Mouse (Mus musculus) liver, adult 2 months (tissue): ENCODE data around the gene Tmem255a. TPM values are rescaled to one million over a fixed set of nuclear protein-coding genes. Genes with fewer than 3 reads are reported as not detected.
A peak's percentile ranks its signal among the peaks of the same experiment; 100 is the strongest.

Experiments
- DNase-seq: peaks from one replicate; pipeline ENCODE4 v3.0.0-alpha.2; 2011; ENCODE audit warnings: low read depth, low spot score; ENCODE audit errors: extremely low read depth
- H3K27ac ChIP-seq: fragments of 200-500 bp; replicated peaks from 2 replicates; pipeline ENCODE4 v1.5.1; 2012; ENCODE audit warnings: low read depth, mild to moderate bottlenecking, control low read depth, inconsistent platforms, low read length; ENCODE audit not compliant: insufficient read depth
- H3K27me3 ChIP-seq: fragments of 200-500 bp; 2 replicates; pipeline ENCODE4 v1.6.1; 2012; ENCODE audit warnings: mild to moderate bottlenecking, moderate library complexity, low read length, inconsistent platforms; ENCODE audit not compliant: control insufficient read depth, insufficient read depth
- H3K36me3 ChIP-seq: fragments of 200-500 bp; 2 replicates; pipeline ENCODE4 v1.6.1; 2012; ENCODE audit warnings: low read length, inconsistent platforms; ENCODE audit not compliant: control insufficient read depth, insufficient read depth
- H3K4me1 ChIP-seq: fragments of 200-500 bp; 2 replicates; pipeline ENCODE4 v1.6.1; 2011; ENCODE audit warnings: low read length; ENCODE audit not compliant: control insufficient read depth, insufficient read depth
- H3K4me3 ChIP-seq: fragments of 200-500 bp; 2 replicates; pipeline ENCODE4 v1.5.1; 2011; ENCODE audit warnings: low read depth, mild to moderate bottlenecking, control low read depth, low read length, moderate library complexity; ENCODE audit not compliant: insufficient read depth
- H3K79me2 ChIP-seq: fragments of 200-500 bp; 2 replicates; pipeline ENCODE4 v1.6.1; 2012; ENCODE audit warnings: inconsistent platforms, mild to moderate bottlenecking, low read length, moderate library complexity; ENCODE audit not compliant: control insufficient read depth, insufficient read depth
- H3K9ac ChIP-seq: fragments of 200-500 bp; 2 replicates; pipeline ENCODE4 v1.6.1; 2012; ENCODE audit warnings: low read depth, mild to moderate bottlenecking, control low read depth, inconsistent platforms, low read length
- CTCF ChIP-seq: fragments of 200-500 bp; IDR thresholded peaks from 2 replicates; pipeline ENCODE4 v1.5.1; 2011; ENCODE audit warnings: low read depth, low read length, control low read depth
- POLR2A ChIP-seq: fragments of 200-500 bp; IDR thresholded peaks from 2 replicates; pipeline ENCODE4 v1.6.1; 2011; ENCODE audit warnings: low read length, control low read depth; ENCODE audit not compliant: insufficient read depth; ENCODE audit errors: extremely low read depth
- WGBS: fragments of 180-500 bp; shearing (Covaris S2); methylation state at CpG from one replicate; pipeline ENCODE4 v1.1.7; 2018; 5-methylcytosine and 5-hydroxymethylcytosine counted together
- polyA plus RNA-seq: library from polyadenylated mRNA; depleted of rRNA; stranded (reverse); fragments of >200 nt; gene quantifications from 2 replicates; pipeline ENCODE4 v1.2.3, GENCODE M21; 2012; rRNA removed
- total RNA-seq: library from RNA; depleted of rRNA; stranded (reverse); fragments of >200 nt; gene quantifications from 2 replicates; pipeline ENCODE4 v1.2.3, GENCODE M21; 2014; rRNA removed

Tmem255a gene
- total RNA-seq (under 0.01 and 0.20 TPM in 2 replicates), polyA plus RNA-seq (not detected in 2 replicates)

- Histone ChIP-seq H3K79me2 (no peaks in the 10 kb centered on the region), H3K4me1 (peaks cover 3% of the 10 kb centered on the region; the same call in 1 of the 2 replicates), H3K27me3 (peaks cover 9% of the 10 kb centered on the region; the same call in 1 of the 2 replicates), H3K9ac (no peak within 1 kb of the TSS), H3K36me3 (no peaks in the 10 kb centered on the region), H3K4me3 (peak within 1 kb of the TSS; percentile 50; the same call in 1 of the 2 replicates), H3K27ac (no peak within 1 kb of the TSS)
- whole genome bisulfite sequencing = 4% methylated on average over 15 of the region's 27 CpGs
- DNase-seq = no peak
- TF ChIP-seq CTCF (no peak), POLR2A (no peak)
Observed at GRCm38 (mm10) chrX:38251851-38252571, at the start of gene Tmem255a. Tmem255a (minus strand) TSS chrX:38252439.

DNA sequence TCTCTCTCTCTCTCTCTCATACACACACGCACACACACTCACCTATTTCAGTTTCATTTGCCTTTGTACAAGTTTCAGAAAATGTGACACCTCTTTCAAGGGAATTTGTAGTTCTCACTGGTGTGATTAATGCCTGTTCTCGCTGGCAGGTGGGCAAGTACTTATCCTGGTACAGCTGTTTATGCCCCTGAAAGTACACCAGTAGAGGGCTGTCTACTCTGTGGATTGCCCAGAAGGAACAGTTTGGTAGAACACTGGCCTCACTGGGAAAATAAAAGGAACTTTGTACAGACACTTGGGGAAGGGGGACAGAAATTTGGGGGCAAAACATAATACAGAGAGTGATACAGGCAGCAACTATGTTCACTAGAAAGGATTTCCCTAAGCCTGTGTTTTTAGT is 7.4 kb upstream of the Tmem255a start:
- H3K4me1 ChIP-seq = no peaks in the 10 kb centered on the region
- WGBS = 35% methylated on average over 2 of the region's 2 CpGs
- no peaks in the 10 kb centered on the region for H3K79me2 ChIP-seq
- no peak overlapping the region for H3K4me3 ChIP-seq
- TF ChIP-seq POLR2A (no peak), CTCF (no peak)
- no peak overlapping the region for H3K9ac ChIP-seq
- H3K36me3 ChIP-seq = no peaks in the 10 kb centered on the region
- H3K27me3 ChIP-seq = no peaks in the 10 kb centered on the region
- no peak overlapping the region for H3K27ac ChIP-seq
- no peak for DNase-seq

DNA sequence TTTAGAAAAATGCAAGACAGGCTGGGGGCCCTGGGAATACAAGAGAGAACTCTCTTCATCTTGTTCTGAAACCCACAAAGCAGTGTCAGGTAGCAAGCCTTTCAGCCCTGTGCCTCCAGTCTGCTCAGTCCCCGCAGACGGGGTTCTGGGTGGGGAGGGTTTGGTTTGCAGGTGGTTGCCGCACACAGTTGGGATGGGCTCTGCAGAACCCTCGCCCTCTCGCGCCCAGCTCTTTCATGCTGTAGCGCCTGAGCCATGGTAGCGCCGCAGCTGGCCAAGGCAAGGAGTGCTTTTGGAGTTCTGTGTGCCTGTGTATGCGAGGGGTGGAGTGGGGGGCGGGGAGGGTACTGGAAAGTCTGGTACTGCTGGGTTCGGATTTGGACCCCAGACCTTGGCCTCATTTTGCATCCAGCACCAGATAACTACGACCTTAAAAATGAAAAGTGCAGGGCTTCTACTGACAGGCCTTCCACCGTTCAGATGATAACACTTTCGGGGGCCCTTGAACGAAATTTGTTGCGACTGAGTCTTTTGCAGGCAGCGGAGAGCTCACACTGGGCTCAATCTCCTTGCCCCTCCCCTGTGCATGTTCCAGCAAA is 1.8 kb downstream of the Tmem255a start:
- H3K4me3 ChIP-seq = peak overlapping the region; percentile 17; the same call in 1 of the 2 replicates
- peaks cover 9% of the 10 kb centered on the region; the same call in 1 of the 2 replicates for H3K27me3 ChIP-seq
- WGBS = 4% methylated on average over 18 of the region's 18 CpGs
- no peak for TF ChIP-seq CTCF
- H3K27ac ChIP-seq = no peak overlapping the region
- H3K9ac ChIP-seq = no peak overlapping the region
- DNase-seq = no peak
- H3K4me1 ChIP-seq = peaks cover 3% of the 10 kb centered on the region; the same call in 1 of the 2 replicates
- no peaks in the 10 kb centered on the region for H3K36me3 ChIP-seq
- H3K79me2 ChIP-seq = no peaks in the 10 kb centered on the region

- Histone ChIP-seq H3K4me3 (no peak overlapping the region), H3K36me3 (no peaks in the 10 kb centered on the region), H3K27me3 (peaks cover 9% of the 10 kb centered on the region; the same call in 1 of the 2 replicates), H3K4me1 (peaks cover 3% of the 10 kb centered on the region; the same call in 1 of the 2 replicates), H3K27ac (no peak overlapping the region), H3K79me2 (no peaks in the 10 kb centered on the region), H3K9ac (no peak overlapping the region)
- peak; percentile 70 for TF ChIP-seq CTCF
- TF ChIP-seq POLR2A = no peak
- DNase-seq = no peak
- 16% methylated on average over 16 of the region's 16 CpGs for whole genome bisulfite sequencing
Observed at GRCm38 (mm10) chrX:38249640-38250351, 2.4 kb downstream of the Tmem255a start.

DNA sequence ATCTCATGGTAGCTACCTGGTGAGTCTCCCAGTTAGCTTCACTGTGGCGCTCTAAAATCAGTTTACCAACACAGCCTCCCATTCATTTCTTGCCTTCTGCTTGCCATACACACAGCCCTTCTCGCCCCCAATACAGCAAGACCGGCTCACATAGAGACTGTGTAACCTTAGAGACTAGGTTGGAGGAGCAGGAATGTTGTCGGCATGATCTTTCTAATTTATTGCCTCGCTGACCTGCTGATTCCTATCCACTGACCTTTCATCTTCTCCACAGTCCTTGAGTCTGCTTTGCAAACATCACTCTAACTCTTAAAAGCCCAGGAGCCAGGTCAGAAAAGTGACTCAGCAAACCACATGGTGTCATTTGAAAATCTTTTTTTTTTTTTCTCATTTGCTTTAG is 4.6 kb downstream of the Tmem255a start:
- H3K27ac ChIP-seq = no peak overlapping the region
- TF ChIP-seq CTCF (no peak), POLR2A (no peak)
- no peak for DNase-seq
- peaks cover 9% of the 10 kb centered on the region; the same call in 1 of the 2 replicates for H3K27me3 ChIP-seq
- H3K79me2 ChIP-seq = no peaks in the 10 kb centered on the region
- no peak overlapping the region for H3K4me3 ChIP-seq
- WGBS = 61% methylated on average over 5 of the region's 5 CpGs
- no peak overlapping the region for H3K9ac ChIP-seq
- H3K36me3 ChIP-seq = no peaks in the 10 kb centered on the region
- H3K4me1 ChIP-seq = peaks cover 3% of the 10 kb centered on the region; the same call in 1 of the 2 replicates
